Mouse (Mus musculus) heart, postnatal 0 days (tissue): Measurements from ENCODE around the gene 2310011J03Rik.

Source experiments
- CTCF ChIP-seq: IDR thresholded peaks from 2 replicates; pipeline ENCODE4 v1.5.1; 2016; ENCODE audit warnings: antibody characterized with exemption, control low read depth, low read depth
- EP300 ChIP-seq: IDR thresholded peaks from 2 replicates; pipeline ENCODE4 v1.6.1; 2016; ENCODE audit warnings: antibody characterized with exemption, low read depth

DNA sequence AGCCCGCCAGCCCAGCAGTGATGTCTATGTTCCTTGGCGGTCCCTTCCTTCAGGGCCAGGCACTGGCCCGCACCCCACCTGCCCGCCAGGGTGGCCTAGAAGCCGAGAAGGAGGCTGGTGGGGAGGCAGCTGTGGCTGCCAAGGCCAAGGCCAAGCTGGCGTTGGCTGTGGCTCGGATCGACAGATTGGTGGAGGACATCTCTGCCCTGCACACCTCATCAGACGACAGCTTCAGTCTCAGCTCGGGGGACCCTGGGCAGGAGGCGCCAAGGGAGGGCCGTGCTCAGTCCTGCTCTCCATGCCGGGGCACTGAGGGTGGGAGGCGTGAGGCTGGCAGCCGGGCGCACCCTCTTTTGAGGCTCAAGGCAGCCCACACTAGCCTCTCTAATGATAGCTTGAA, 8.8 kb downstream of the 2310011J03Rik start:
- TF ChIP-seq CTCF (no peak), EP300 (no peak)
